Mouse (Mus musculus): Measurements from ENCODE around the gene Btbd35f27. TPM values are rescaled to one million over a fixed set of nuclear protein-coding genes. Genes with fewer than 3 reads are reported as not detected.
"Not testable (repeated sequence)": the region's sequence is repeated elsewhere in the genome, so short reads cannot be mapped to it uniquely, and the experiment has no call there.

Btbd35f27 gene
- polyA plus RNA-seq (2014; fragmentation: Nextera tagmentation; extraction: Ambion mirVana): not detected in 2 replicates

DNA sequence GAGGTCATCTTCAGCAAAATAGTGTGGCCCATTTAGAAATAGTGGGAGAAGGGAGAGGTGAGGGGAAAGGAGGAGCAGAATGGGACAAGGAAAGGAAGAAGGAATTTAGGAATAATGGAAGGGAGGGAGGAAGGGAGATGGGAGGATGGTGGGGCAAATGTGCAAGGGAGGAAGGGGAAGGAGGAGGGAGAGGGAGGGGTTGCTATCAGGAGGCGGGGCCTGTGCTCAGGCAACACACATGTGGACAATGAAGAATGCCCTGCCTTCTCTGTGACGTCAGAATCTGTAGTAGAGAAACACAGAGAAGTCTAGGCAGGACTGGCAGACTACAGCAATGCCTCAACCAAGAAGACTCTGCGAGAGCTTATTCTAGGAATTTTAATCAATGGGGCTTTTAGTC, at the start of gene Btbd35f27:
Gene Btbd35f27, plus strand, starts transcription at position 301 of the 400 bp plus-strand sequence.
- not testable (repeated sequence) for DNase-seq (ENCODE audit: low spot score); H3K4me1 ChIP-seq (replicated peaks; ENCODE audit: control insufficient read depth, insufficient read depth, low read length)
- 93% methylated on average over 1 of the region's 3 CpGs for WGBS

More for the DNA sequence above, at the start of gene Btbd35f27:
- H3K4me2 ChIP-seq; H3K27me3 ChIP-seq (replicated peaks; ENCODE audit: control insufficient read depth, insufficient read depth, low read length); H3K36me3 ChIP-seq (ENCODE audit: control insufficient read depth, insufficient read depth, low read length); H3K9me3 ChIP-seq (ENCODE audit: control insufficient read depth, low read length); H3K27ac ChIP-seq (ENCODE audit: low read depth, low read length); ATAC-seq (replicated peaks; ENCODE audit: low FRiP score); H3K4me3 ChIP-seq (ENCODE audit: low read depth, low read length); H3K9ac ChIP-seq (ENCODE audit: low read depth, low read length): not testable (repeated sequence)

Other genes with a start within 250 kb of the Btbd35f27 start
- not detected in 2 replicates for gene Btbd35f4, start 151.6 kb upstream of the Btbd35f27 start, polyA plus RNA-seq (2014; fragmentation: Nextera tagmentation; extraction: Ambion mirVana)

All from liver, embryonic 11.5 days (tissue).